Mouse (Mus musculus): ENCODE results near the gene Aldh6a1.

The Aldh6a1 gene

DNA sequence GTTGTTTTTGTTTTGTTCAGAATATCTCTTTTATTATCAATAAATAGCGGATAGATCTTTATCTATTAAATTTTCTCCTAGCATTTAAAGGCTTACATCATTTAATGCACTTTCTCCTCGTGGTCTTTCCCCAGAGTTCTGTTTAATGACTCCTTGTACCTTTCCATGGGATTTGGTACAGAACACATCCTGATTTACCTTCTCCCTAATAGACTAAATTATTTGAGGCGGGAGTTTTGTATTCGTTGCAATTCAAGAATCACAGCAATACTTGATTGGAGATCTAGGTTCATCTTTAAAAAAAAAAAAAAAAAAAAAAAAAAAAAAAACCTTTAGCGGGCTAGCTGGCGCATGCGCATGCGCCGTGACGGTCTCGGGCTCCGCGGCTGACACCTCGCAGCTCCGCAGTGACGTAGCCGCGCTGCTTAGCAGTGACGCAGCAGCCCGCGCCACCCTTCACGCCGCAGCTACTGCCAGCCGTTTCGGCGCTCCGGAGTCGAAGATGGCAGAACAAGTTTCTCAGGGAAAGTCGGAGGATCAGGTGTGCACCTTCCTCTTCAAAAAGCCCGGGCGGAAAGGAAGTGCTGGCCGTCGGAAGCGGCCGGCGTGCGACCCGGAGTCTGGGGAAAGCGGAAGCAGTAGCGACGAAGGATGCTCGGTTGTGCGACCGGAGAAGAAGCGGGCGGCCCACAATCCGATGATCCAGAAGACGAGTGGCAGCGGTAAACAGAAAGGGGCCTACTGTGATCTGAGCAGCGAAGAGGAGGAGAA is 33.8 kb downstream of the Aldh6a1 start, which contains the start of gene Rnf113a2:
Gene Rnf113a2, plus strand, starts transcription at position 363 of the 771 bp plus-strand sequence.
- peak; percentile 78 for DNase-seq (ENCODE audit: low read depth, low spot score)

DNA sequence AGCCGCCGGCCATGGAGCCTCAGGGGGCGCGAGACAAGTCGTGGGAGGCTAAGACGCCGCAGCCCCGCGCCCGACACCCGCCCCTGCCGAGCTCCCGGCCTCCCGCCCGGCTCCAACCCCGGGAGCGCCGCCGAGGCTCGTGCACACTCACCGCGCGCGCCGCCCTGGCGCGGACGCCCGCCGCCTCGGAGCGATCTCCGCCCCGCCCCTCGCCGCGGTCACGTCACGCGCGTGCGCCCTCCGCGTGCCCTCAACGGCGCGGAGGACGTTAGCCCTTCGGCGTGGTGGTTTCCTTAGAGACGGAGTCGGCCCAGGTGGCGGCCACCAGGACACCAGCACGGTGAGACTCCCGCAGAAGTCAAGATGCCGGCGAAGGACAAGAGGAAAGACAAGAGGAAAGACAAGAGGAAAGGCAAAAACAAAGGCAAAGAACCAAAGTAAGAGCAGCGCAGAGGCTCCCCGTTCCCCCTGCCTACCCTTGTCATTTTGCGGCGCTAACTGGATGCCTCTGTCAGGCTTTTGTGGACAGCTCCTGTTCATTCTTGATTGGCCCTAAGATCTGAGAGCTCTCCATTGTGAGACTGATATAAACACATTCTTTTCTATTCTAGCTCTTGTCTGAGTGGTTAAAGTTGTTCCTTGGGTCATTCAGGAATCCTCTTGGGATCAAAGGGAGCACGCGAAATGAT is 41.8 kb downstream of the Aldh6a1 start, which contains the start of the genes Entpd5 and Bbof1:
Gene Entpd5, minus strand, starts transcription at position 211 of the 689 bp plus-strand sequence.
Gene Bbof1, plus strand, starts transcription at position 253 of the 689 bp plus-strand sequence.
- DNase-seq (ENCODE audit: low read depth, low spot score): peak; percentile 66

DNA sequence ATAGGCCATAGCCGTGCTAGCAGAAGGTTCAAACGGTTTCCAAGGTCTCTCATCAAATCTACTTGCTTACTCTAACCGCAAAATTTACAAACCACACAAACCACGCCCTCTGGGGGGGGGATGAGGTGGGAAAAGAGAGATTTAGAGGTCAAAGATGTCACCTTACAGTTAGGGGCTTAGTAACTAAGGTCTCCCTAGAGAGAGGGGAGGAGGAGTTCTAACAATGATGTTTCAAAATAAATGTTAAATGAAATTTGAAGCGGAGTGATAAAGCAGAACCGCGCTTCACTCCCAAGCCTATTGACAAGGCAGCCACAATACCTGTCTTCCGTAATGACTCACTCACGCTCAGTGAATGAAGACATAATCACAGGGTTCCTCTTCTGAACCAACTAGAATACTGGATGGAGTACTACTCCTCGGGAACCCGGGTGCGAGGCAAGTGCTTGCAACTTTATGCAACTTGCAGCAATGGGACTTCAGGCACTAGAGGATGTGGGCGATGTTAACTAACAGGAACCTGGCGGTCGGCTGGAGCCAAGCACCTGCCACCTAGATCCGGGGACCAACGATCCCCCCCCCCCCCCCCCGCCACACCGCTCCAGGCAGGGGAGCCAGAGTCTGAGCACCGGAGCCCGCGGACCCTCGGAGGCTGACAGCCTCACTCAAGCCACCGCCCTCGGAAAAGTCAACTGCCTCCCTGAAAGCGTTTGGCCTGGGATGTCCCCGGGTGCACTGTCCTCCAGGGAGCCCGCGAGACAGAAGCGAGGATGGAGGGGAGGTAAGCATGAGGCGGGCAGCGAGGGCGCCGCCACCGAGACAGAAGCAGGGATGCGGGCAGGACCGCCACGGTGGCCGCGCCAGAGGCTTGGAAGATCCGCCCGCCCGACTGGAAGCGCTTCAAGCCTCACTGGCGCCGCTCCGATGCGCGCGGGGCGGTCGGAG is 42.7 kb downstream of the Aldh6a1 start:
- no peak for DNase-seq (ENCODE audit: low read depth, low spot score)

DNA sequence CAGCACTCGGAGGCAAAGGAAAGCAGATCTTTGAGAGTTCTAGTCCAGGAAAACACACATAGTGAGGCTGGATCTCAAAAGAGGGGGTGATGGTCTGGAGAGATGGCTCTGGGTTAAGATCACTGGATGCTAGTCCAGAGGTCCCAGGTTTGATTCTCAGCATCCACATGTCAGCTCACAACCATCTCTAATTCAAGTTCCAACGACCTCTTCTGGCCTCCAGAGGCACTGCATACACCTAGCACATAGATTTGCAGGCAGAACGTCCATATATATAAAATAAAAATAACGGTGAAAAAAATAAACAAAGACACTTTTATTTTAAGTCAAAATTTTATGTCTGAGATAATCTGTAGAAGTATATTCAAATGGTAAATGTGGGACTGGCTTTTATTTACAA is 43.5 kb downstream of the Aldh6a1 start:
- no peak for DNase-seq (ENCODE audit: low read depth, low spot score)

DNA sequence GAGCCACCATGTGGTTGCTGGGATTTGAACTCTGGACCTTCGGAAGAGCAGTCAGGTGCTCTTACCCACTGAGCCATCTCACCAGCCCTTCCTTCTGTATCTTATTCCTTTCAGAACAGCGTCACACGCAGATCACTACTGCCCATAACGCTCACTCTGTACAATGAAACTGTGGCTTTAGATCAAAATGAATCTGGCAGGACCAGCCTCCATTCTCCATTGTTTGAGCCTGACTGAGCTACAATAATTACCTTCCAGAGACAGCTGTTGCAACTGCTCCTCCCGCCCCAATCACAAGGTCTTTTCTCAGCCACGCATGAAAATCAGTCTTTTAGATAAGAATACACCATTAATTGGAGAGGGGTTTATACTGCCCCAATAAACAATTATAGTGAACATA is 46.3 kb downstream of the Aldh6a1 start:
- no peak for DNase-seq (ENCODE audit: low read depth, low spot score)

DNA sequence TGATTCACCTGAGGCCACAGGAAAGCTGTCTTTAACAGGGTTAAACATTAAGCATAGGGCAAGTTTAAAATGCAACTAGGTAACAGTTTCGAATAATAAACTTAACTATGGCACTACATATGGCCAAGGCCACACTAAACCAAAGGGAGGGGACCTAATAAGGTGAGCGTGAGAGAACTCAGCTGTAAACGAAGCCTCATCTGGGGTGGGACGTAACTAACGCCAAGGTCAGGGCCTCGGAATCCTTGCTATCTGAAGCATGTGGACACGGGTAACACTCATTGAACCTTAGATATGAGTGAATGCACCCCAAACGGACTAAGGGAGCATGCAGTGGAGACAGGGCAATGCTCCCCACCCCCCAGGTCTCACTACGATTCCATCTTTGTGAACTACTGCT is 47.9 kb downstream of the Aldh6a1 start:
- no peak for DNase-seq (ENCODE audit: low read depth, low spot score)

DNA sequence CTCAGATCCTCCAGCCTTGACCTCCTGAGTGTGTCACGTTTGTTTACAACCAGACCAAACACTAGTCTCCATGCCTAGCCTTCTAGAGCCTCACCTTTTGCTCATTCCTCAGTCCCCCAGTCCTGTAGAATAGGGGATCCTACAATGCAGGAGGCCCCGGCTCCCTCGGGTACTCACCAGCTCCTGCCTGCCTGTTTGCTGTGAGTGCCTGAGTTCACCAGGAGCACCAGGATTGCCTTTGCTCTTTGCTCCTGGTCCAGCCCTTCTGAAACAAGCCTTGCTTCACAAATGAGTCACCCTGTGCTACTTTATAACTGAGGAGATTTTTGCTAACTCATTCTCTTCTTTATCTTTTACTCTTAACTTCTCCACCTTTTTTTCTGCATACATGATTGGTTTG is 50.2 kb downstream of the Aldh6a1 start:
- DNase-seq (ENCODE audit: low read depth, low spot score): no peak

DNA sequence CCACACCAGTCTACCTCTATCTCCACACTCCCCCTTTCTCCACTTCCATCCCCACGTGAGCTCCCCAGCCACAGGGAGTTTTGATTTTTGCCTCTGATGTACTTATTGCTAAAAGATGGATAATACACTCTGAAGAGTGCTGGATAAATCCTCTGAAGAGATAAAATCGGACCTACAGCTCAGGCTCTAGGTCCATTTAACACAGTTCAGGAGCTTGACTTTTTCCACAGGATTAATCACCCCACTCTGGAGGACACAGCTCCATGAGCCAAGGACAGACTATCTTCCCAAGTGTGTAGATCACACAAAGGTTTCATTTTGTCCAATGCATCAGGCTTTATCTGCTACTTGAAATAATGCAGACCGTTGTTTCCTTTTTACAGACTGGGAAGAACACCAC is 50.7 kb downstream of the Aldh6a1 start:
- DNase-seq (ENCODE audit: low read depth, low spot score): no peak

DNA sequence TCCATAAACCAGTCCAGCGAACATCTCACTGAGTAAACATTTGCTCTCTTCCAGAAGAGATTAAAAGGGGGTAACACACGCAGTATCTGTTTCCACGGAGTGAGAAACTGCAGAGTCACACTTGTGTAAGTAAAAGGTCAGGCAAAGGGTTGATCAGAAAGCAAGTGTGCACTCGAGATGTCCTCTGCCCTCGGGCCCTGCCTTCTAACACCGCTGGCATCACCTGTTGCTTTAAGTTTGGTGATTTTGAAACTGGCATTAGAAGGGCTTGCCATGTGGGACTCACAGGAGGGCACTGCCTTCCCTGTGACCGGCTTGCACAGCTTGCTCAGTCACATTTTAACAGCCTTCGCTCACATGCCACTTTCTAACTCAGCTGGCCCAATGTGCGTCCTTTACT is 51.1 kb downstream of the Aldh6a1 start:
- no peak for DNase-seq (ENCODE audit: low read depth, low spot score)

DNA sequence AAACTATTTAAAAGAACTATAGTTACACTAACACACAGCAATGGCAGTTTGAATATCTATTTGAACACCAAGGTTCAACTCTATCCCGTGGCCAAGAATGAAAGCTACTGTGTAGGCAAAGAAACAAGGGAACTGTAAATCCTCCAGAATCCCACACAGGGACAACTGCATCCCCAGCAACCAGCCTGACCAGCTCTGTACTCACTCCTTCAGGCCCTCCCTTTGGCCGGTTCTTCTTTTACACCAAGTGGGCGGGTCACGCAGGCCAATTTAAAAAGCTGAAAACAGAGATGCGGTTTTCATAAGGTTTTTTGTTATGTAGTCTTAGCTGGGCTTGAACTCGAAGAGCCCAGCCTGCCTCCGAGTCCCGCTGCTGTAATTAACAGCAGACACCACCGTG is 51.7 kb downstream of the Aldh6a1 start:
- no peak for DNase-seq (ENCODE audit: low read depth, low spot score)

DNA sequence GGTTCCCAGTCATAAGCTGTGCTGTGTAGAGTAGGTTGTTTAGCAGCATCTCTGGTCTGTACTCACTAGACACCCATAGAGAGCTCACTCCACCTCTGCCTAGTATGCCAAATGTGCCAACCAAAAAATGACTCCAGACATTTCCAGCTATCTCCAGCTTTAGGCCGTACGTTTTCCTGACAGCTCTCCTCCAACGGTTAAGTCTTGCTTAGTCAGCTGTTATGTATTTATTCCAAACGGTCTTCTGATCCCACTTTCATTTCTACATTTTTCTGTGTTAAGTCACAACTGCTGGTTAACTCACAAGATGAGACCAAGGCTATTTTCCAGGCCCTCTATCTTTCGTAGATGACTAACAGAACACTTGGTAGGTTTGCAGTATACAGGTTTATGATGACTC is 52.2 kb downstream of the Aldh6a1 start:
- DNase-seq (ENCODE audit: low read depth, low spot score): no peak

DNA sequence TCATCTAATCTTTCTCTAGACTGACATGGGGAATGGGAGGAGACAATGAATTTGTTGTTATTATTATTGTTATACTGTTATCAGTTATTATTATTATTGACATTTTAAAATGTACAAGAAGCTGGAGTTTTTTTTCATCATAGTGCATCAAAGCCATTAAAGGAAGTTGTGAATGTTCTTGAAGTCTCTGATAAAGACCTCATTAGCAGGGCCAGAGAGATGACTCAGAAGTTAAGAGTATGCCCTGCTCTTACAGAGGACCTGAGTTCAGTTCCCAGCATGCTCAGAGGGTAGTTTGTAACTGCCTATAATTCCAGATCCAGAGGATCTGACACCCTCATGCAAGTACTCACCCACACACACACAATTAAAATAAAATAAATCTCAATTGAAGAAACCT is 53.1 kb downstream of the Aldh6a1 start:
- DNase-seq (ENCODE audit: low read depth, low spot score): no peak

DNA sequence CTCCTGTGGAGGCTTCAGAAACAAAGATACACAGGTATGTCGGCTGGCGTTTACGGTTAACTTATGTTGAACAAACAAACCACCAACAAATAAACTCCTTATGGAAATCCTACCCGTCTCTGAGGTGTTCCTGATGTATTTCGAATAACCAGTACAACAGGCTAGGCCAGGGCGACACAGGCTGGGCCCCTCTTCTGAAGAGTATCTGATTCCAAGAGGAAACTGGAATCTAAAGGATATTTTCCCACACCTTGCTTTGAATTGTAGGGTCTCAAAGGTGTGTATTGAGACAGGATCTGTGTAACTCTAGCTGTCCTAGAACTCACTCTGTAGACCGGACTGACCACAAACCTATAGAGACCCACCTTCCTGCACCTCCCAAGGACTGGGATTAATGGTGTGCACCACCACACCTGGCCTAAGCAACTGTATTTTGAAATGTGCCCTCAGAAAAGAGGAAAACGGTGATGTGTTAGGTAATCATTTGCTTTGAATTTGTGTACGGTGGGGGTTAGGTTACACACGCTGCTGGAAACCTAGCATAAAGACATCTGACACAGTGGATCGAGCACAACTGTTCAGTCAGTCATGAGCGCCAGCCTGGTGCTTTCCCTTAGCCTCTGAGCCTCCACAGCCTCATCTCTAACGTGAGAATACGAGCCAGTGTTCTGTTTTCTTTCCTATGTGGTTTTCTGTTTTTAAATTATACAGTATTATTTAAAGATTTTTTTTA is 53.7 kb downstream of the Aldh6a1 start:
- no peak for DNase-seq (ENCODE audit: low read depth, low spot score)

DNA sequence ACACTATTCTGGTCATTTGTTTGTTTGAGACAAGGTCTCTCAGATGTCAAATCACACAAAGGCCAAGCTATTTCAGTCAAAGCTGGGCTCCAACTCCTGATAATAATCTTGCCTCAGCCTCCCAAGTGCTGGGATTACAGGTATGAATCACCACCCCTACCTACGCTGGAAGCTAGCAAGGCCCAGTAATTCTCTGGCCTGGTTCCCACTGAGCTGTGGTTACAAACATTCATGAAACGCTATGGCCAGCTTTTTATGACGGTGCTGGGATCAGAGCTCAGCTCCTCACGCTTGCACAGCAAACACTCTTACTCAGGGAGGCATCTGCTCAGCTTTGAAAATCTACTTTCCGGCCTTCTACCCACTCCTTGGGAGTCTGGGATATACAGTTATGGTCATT is 57.0 kb downstream of the Aldh6a1 start:
- no peak for DNase-seq (ENCODE audit: low read depth, low spot score)

DNA sequence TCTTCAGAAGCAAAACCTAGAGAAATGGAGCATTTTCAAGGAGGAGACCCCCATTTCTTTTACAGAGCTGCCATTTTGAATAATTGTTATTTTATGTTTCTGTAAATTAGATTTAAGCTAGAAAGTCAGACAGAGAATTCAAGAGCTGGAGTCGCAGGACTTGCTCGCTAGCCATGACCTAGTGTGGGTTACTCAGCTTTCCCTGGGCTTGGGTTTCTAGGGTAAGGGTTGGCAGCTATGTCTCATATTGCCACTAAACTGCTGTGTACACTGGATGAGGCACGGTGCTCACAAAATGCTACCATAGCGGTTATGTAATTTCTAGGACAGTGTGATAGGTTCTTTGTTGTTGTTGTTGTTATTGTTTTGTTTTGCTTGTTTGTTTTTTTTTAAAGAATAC is 58.1 kb downstream of the Aldh6a1 start:
- no peak for DNase-seq (ENCODE audit: low read depth, low spot score)

DNA sequence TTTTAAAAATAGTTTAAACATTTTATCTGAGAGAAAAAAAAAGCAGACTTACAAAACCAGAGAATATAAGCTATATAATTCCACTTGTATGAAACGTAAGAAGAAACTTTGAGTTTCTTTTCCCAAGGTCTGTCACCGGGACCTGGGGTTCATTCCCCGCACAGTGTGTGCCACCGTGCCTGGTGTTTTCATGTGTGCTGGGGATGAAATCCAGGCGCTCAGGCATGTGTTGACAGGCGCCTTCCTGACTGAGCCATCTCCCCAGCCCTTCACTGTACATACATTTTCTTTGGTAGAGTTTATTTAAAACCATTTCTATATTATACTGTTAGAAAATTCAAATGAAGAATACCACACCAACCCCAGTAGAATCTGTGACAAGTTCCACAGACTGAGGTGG is 60.5 kb downstream of the Aldh6a1 start:
- no peak for DNase-seq (ENCODE audit: low read depth, low spot score)

DNA sequence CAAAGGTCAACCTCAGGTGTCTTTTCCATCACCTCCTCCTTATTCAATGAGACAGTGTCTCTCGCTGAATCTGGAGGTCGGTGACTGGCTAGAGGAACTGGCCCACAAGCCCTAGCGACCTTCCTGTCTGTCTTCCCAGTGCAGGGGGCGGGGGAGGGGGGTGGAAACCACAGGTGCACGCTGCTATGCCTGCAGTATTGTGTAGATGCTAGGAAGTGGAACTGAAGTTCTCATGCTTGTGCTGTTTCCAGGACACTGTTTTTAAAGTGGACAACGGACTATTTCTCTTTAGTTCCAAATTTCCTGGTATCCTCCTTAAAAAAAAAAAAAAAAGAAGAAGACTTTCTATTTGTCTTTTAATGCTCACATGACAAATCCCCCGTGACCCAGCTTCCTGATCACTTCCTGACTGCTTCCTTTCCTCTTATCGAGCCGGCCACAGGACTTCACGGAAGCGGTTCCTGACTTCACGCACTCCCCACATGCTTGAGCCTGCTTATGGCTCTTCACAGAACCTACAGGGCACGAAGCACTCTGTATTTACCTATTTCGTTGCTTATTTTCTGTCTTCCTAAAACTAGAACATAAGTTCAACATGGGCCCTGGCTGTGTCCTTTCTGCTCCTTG is 61.9 kb downstream of the Aldh6a1 start:
- DNase-seq (ENCODE audit: low read depth, low spot score): no peak

DNA sequence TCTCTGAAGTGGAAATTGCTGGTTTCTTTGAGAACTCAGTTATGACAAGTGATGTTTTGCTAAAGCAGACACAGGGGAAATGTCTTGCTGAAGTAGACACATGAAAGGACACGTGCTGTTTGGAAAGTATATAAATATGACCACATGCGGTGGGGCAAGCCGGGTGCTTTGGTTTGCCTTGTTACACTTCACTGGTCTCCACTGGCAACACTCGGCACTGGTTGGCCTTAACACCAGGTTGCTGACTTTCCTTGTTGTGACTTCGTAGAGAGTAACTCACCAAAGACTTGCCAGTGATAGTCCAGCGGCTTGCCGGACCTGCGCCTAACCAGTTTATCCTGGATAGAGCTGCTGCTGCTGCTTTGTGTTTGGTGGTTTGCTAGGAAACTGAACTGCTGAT is 62.7 kb downstream of the Aldh6a1 start:
- DNase-seq (ENCODE audit: low read depth, low spot score): no peak

DNA sequence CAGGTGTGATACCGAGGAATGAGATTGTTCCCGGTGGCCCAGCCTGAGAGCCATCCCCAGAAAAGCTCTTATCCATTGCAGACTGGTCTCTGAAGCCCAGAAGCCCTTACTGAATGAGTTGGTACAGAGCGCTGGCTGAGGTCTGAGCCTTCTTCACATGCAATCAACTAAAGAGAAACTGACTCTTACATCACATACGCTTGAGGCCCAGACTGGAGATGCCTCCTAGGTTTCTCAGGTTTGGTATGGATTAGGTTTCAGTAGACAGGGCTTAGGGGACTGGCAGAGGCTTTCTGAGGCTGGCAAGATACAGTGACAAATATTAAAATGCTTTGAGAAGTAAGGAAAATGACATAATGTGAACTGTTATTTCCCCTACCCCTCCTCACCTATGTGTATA is 65.4 kb downstream of the Aldh6a1 start:
- no peak for DNase-seq (ENCODE audit: low read depth, low spot score)

DNA sequence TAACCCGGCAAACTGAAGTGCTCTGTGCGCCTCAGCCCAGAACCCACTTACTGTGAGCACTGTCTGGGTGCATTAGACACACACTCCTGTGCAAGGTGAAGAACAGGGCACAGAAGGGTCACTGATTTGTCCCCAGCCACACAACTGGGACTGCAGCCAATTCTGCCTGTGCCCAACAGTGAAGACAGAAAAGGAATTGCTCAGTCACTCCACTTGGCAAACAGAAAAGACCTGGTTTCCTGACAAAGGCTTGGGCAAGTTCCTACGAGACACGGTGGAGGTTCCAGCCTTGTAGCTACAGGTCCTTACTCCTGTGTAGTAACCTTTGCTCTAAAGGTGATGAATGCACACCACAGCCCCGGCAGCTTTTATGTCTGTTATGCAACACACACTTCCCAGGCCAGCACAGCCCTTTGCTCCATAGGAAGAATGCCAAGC is 66.1 kb downstream of the Aldh6a1 start:
- no peak for DNase-seq (ENCODE audit: low read depth, low spot score)

DNA sequence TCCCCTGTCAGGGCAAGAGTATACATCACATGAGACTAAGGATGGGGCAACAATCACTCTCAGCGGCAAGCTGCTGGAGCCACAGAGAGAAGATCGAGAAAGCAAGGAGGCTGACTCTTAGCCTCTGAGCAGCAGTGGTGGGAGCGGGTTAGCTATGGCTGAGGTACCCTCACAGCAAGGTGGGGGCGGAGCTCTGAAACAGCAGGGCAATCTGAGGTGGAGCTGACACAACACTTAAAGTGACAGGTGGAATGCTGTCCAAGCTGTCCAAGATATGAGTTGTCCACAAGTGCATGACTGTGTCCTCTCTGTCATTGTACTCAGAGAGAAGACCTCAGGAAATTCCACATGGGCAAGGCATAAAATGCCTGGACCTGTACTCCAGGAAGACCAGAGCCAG is 68.4 kb downstream of the Aldh6a1 start:
- DNase-seq (ENCODE audit: low read depth, low spot score): no peak

Data from brain, embryonic 18.5 days (tissue).